ENCODE assay signal across 9 mouse cellular contexts in genomic region chr2:151962474-151962873, GRCm38 (mm10). TPM values are rescaled to one million over a fixed set of nuclear protein-coding genes. Genes with fewer than 3 reads are reported as not detected.
DNase-seq lines count a peak whose midpoint lies in the region; ATAC-seq lines count a peak whose summit lies in the region.
"Had no signal": no experiment of that assay in that cellular context is flagged by ENCODE, and none has a peak within 500 bp of the region (broad histone marks: within the 10 kb centered on the region; RNA-seq: fewer than 3 reads in every experiment).

No protein-coding gene starts in this region.

- H3K4me2 ChIP-seq in forebrain, embryonic 14.5 days (ENCODE audit: low read length): no peak overlapping the region
- no peak overlapping the region for H3K4me2 ChIP-seq in hindbrain, embryonic 16.5 days (ENCODE audit: low read length)
- no peak overlapping the region for H3K4me2 ChIP-seq in neural tube, embryonic 14.5 days (ENCODE audit: low read depth, low read length)

- H3K4me1 ChIP-seq in forebrain, embryonic 14.5 days (ENCODE audit: control insufficient read depth, insufficient read depth, low read length): peaks cover 27% of the 10 kb centered on the region
- H3K4me1 ChIP-seq in hindbrain, embryonic 16.5 days (ENCODE audit: control insufficient read depth, insufficient read depth, low read depth, low read length): peaks cover 26% of the 10 kb centered on the region
- H3K4me1 ChIP-seq in neural tube, embryonic 14.5 days (ENCODE audit: control insufficient read depth, insufficient read depth, low read length): peaks cover 9% of the 10 kb centered on the region

- no peak overlapping the region for H3K9ac ChIP-seq in forebrain, embryonic 14.5 days (ENCODE audit: low read length)
- H3K9ac ChIP-seq in hindbrain, embryonic 16.5 days (ENCODE audit: low read depth, low read length): no peak overlapping the region
- H3K9ac ChIP-seq in neural tube, embryonic 14.5 days (replicated peaks; ENCODE audit: low read depth, low read length): no peak overlapping the region

- no peaks in the 10 kb centered on the region for H3K9me3 ChIP-seq in forebrain, embryonic 14.5 days (replicated peaks; ENCODE audit: control insufficient read depth, low read length)
- H3K9me3 ChIP-seq in hindbrain, embryonic 16.5 days (ENCODE audit: control insufficient read depth, low read length): no peaks in the 10 kb centered on the region
- no peaks in the 10 kb centered on the region for H3K9me3 ChIP-seq in neural tube, embryonic 14.5 days (ENCODE audit: control insufficient read depth, low read length)

- DNase-seq in right cerebral cortex, adult 18-20 months: peak; percentile 82
- no peak for DNase-seq in right cerebral cortex, postnatal 4 days
- peak; percentile 87 for DNase-seq in forebrain, embryonic 14.5 days (ENCODE audit: low spot score)
- DNase-seq in left cerebral cortex, adult 9 months (ENCODE audit: low spot score in 2 of 2): peak; percentile 33 to 91
- DNase-seq in spleen, postnatal 14 days (ENCODE audit: low spot score in 2 of 2): no peak
- DNase-seq in embryo, embryonic 11 days: no peak

- no peak overlapping the region for H3K4me3 ChIP-seq in forebrain, embryonic 14.5 days (ENCODE audit: low read depth, low read length)
- H3K4me3 ChIP-seq in hindbrain, embryonic 16.5 days (ENCODE audit: low read length): no peak overlapping the region
- no peak overlapping the region for H3K4me3 ChIP-seq in neural tube, embryonic 14.5 days (ENCODE audit: low read depth, low read length)

- H3K27me3 ChIP-seq in forebrain, embryonic 14.5 days (replicated peaks; ENCODE audit: control insufficient read depth, insufficient read depth, low read length): no peaks in the 10 kb centered on the region
- no peaks in the 10 kb centered on the region for H3K27me3 ChIP-seq in hindbrain, embryonic 16.5 days (replicated peaks; ENCODE audit: control insufficient read depth, insufficient read depth, low read length)
- no peaks in the 10 kb centered on the region for H3K27me3 ChIP-seq in neural tube, embryonic 14.5 days (ENCODE audit: control insufficient read depth, insufficient read depth, low read length)

- ATAC-seq in forebrain, embryonic 14.5 days: peak; percentile 76
- ATAC-seq in hindbrain, embryonic 16.5 days: peak; percentile 43
- peak; percentile 54; the same call in 1 of the 2 replicates for ATAC-seq in neural tube, embryonic 14.5 days (ENCODE audit: low read depth)

- 32% methylated on average over 10 of the region's 10 CpGs for WGBS in forebrain, embryonic 14.5 days
- 40% methylated on average over 10 of the region's 10 CpGs for WGBS in hindbrain, embryonic 16.5 days
- 47% methylated on average over 10 of the region's 10 CpGs for WGBS in neural tube, embryonic 14.5 days

- H3K36me3 ChIP-seq in forebrain, embryonic 14.5 days (ENCODE audit: control insufficient read depth, insufficient read depth, low read length): no peaks in the 10 kb centered on the region
- no peaks in the 10 kb centered on the region for H3K36me3 ChIP-seq in hindbrain, embryonic 16.5 days (ENCODE audit: control insufficient read depth, insufficient read depth, low read length)
- H3K36me3 ChIP-seq in neural tube, embryonic 14.5 days (ENCODE audit: control insufficient read depth, insufficient read depth, low read length): no peaks in the 10 kb centered on the region

- H3K27ac ChIP-seq in forebrain, embryonic 14.5 days (ENCODE audit: low read depth, low read length): peak overlapping the region; percentile 52
- H3K27ac ChIP-seq in hindbrain, embryonic 16.5 days (ENCODE audit: low read depth, low read length): no peak overlapping the region
- H3K27ac ChIP-seq in neural tube, embryonic 14.5 days (ENCODE audit: low read depth, low read length): no peak overlapping the region
- H3K27ac ChIP-seq: macrophage had no signal

RNA-seq across cellular contexts. Expression of gene Fam110a, which starts 17.5 kb away (rescaled TPM):
- 64.5 and 68.8 TPM in 2 replicates for polyA plus RNA-seq in forebrain, embryonic 14.5 days (2014; fragmentation: Nextera tagmentation; extraction: Ambion mirVana)
- 43.4 and 45.9 TPM in 2 replicates for polyA plus RNA-seq in hindbrain, embryonic 16.5 days (2015; fragmentation: Nextera tagmentation; extraction: Ambion mirVana)
- polyA plus RNA-seq in neural tube, embryonic 14.5 days (2014; fragmentation: Nextera tagmentation; extraction: Ambion mirVana): 36.3 and 36.6 TPM in 2 replicates

RNA-seq across cellular contexts. Expression of gene Slc52a3, which starts 33.8 kb away (rescaled TPM):
- polyA plus RNA-seq in forebrain, embryonic 14.5 days (2014; fragmentation: Nextera tagmentation; extraction: Ambion mirVana): 0.72 and 1.1 TPM in 2 replicates
- 1.8 and 2.3 TPM in 2 replicates for polyA plus RNA-seq in hindbrain, embryonic 16.5 days (2015; fragmentation: Nextera tagmentation; extraction: Ambion mirVana)
- polyA plus RNA-seq in neural tube, embryonic 14.5 days (2014; fragmentation: Nextera tagmentation; extraction: Ambion mirVana): 0.60 and 1.2 TPM in 2 replicates
- polyA plus RNA-seq: macrophage had no signal

RNA-seq across cellular contexts. Expression of gene Angpt4, which starts 51.5 kb away (rescaled TPM):
- polyA plus RNA-seq in forebrain, embryonic 14.5 days (2014; fragmentation: Nextera tagmentation; extraction: Ambion mirVana): 0.21 TPM in 1 of 2 replicates, not detected in the other
- polyA plus RNA-seq in hindbrain, embryonic 16.5 days (2015; fragmentation: Nextera tagmentation; extraction: Ambion mirVana): 0.36 and 0.46 TPM in 2 replicates
- 0.11 and 0.62 TPM in 2 replicates for polyA plus RNA-seq in neural tube, embryonic 14.5 days (2014; fragmentation: Nextera tagmentation; extraction: Ambion mirVana)
- polyA plus RNA-seq: macrophage had no signal

Comparison
In these comparisons a context has a peak if more than half of its experiments do, and no peak if none do; other contexts are left out.
1. DNase-seq: peak in right cerebral cortex, adult 18-20 months (single experiment), forebrain, embryonic 14.5 days (single experiment) and left cerebral cortex, adult 9 months (2 of 2); none in right cerebral cortex, postnatal 4 days (single experiment), spleen, postnatal 14 days (0 of 2) and embryo, embryonic 11 days (single experiment).
2. Peak in every context shown above with its lines, with median percentiles within 50 percentile points of each other: ATAC-seq.